In the genomic region with DNA sequence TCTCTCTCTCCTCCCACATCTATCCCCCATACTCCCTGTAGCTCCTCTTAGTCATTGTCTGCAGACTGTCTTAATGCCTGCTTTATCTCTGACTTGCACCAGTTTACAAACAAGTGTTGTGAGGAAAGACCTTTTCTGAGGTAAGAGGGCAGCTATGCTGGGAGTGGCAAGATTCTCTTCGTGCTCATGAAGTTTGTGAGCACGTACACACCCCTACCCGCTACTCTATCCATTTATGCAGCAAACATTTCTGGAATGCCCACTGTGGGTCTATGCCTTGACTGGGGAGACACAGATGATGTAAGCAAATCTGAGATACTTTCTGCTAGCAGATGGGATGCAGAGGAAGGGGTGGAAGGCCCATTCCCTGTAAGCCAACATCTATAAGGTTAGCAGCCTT, we compare ENCODE assay signal across 19 mouse cellular contexts.
"Had no signal": no experiment of that assay in that cellular context is flagged by ENCODE, and none has a peak within 500 bp of the region (broad histone marks: within the 10 kb centered on the region; RNA-seq: fewer than 3 reads in every experiment).

No protein-coding gene starts in this region.

- H3K9me3 ChIP-seq: intestine, embryonic 15.5 days; kidney, embryonic 15.5 days; midbrain, embryonic 12.5 days; midbrain, embryonic 15.5 days; neural tube, embryonic 12.5 days; neural tube, embryonic 15.5 days had no signal

- H3K27me3 ChIP-seq: intestine, embryonic 15.5 days; kidney, embryonic 15.5 days; midbrain, embryonic 12.5 days; midbrain, embryonic 15.5 days; neural tube, embryonic 12.5 days; neural tube, embryonic 15.5 days had no signal

- H3K4me2 ChIP-seq: intestine, embryonic 15.5 days; kidney, embryonic 15.5 days; lung, embryonic 14.5 days; midbrain, embryonic 12.5 days; midbrain, embryonic 15.5 days; neural tube, embryonic 12.5 days; neural tube, embryonic 15.5 days had no signal

- H3K9ac ChIP-seq: intestine, embryonic 15.5 days; kidney, embryonic 15.5 days; lung, embryonic 14.5 days; midbrain, embryonic 12.5 days; midbrain, embryonic 15.5 days; neural tube, embryonic 12.5 days; neural tube, embryonic 15.5 days had no signal

- H3K4me3 ChIP-seq: intestine, embryonic 15.5 days; kidney, embryonic 15.5 days; left cerebral cortex, adult 2 months; midbrain, embryonic 12.5 days; midbrain, embryonic 15.5 days; neural tube, embryonic 12.5 days; neural tube, embryonic 15.5 days had no signal

- DNase-seq: kidney, adult 11 months; kidney, adult 8-10 months; kidney, postnatal 10 days; kidney, postnatal 36 days; layer of hippocampus, postnatal 36 days; lung, embryonic 14.5 days; right cerebral cortex, adult 18-20 months; right cerebral cortex, postnatal 14 days; right cerebral cortex, postnatal 4 days; thymus, postnatal 25 days had no signal

- H3K36me3 ChIP-seq: intestine, embryonic 15.5 days; kidney, embryonic 15.5 days; midbrain, embryonic 12.5 days; midbrain, embryonic 15.5 days; neural tube, embryonic 12.5 days; neural tube, embryonic 15.5 days had no signal

- H3K4me1 ChIP-seq: intestine, embryonic 15.5 days; midbrain, embryonic 12.5 days; midbrain, embryonic 15.5 days; neural tube, embryonic 12.5 days; neural tube, embryonic 15.5 days had no signal

- ATAC-seq: intestine, embryonic 15.5 days; midbrain, embryonic 15.5 days had no signal

- H3K27ac ChIP-seq: intestine, embryonic 15.5 days; kidney, embryonic 15.5 days; left cerebral cortex, adult 2 months; macrophage; midbrain, embryonic 12.5 days; midbrain, embryonic 15.5 days; neural tube, embryonic 12.5 days; neural tube, embryonic 15.5 days; stomach, postnatal 0 days had no signal
